Mouse (Mus musculus) olfactory bulb, adult 2 months (tissue): Measurements from ENCODE around the gene Arhgap35.

Source experiments
- CTCF ChIP-seq: fragments of 200-500 bp; IDR thresholded peaks from 2 replicates; pipeline ENCODE4 v1.5.1; 2012; ENCODE audit warnings: low read depth, mild to moderate bottlenecking, low read length, moderate library complexity; ENCODE audit not compliant: insufficient read depth
- POLR2A ChIP-seq: fragments of 200-500 bp; IDR thresholded peaks from 2 replicates; pipeline ENCODE4 v1.6.1; 2012; ENCODE audit warnings: mild to moderate bottlenecking, low read depth, low read length, moderate library complexity; ENCODE audit not compliant: insufficient read depth

DNA sequence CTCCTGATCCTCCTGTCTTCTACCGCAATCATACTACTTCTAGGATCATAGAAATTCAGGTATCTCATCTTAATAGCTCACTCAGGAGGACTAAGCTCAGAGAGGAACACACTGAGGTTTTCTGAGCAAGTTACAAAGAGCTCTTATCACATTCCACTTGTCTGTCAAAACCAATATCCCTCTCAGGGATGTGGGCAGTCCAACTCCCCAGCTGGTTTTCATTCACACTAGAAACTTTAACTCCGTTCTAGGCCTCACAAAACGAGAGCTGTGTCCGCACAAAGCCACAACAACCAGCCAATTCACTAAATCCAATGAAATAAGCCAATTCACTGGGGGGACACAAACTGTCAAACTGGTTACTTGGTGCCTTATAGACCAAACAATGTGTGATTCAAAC lies 57.5 kb downstream of the Arhgap35 start:
- TF ChIP-seq POLR2A (no peak), CTCF (no peak)
